Mouse (Mus musculus): Measurements from ENCODE around the gene Exoc7.

Gene Exoc7

GRCm38 (mm10) chr11:116297017-116297416, 10.0 kb downstream of the Exoc7 start:
- TF ChIP-seq GATA4 (IDR thresholded peaks at IDR 0.05; ENCODE audit: insufficient replicate concordance, low read length): no peak

DNA sequence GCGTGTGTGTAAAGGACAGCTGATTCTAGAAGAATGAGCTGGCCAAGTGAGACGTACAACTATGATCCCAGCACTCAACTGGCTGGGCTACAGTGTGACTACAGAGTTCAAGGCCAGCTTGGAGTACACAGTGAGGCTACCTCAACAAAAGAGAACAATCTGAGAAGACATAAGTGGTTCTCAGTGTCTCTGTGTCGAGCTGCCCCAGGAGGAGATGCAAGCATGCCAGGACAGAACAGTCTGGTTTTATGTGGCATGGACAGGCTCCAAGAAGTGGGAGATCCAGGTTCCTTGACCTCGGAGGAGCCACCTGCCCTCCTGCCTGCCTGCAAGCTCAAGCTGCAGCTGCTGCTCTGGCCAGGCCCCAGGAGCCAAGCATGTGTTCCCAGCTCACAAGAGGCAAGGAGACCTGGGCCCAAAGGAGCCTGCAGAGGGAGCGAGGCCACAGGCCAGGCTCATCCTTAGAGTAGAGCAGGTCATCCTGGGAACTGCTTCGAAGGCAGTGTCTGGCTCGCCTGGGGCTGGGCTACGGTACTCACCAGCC, 10.8 kb downstream of the Exoc7 start:
- TF ChIP-seq GATA4 (IDR thresholded peaks at IDR 0.05; ENCODE audit: insufficient replicate concordance, low read length): no peak

DNA sequence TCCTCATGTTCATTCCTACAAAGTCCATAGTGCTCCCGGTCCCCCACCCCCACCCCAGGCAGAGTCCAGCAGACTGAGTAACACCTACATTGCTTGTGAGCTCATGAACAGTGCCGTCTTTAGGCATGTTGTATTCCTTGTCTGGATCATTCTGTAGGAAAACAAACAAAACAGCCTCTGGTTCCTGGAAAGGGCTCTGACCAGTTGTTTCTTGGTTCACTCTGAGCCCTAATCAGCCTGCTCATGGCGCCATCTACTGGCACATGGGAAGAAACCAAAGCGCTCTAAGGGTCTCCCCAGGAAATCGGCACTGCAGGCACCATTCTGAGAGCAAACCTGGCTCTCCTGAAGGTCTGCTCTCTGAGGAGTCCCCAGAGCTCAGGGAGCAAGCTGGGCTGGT, 12.7 kb downstream of the Exoc7 start:
- no peak for TF ChIP-seq GATA4 (IDR thresholded peaks at IDR 0.05; ENCODE audit: insufficient replicate concordance, low read length)

DNA sequence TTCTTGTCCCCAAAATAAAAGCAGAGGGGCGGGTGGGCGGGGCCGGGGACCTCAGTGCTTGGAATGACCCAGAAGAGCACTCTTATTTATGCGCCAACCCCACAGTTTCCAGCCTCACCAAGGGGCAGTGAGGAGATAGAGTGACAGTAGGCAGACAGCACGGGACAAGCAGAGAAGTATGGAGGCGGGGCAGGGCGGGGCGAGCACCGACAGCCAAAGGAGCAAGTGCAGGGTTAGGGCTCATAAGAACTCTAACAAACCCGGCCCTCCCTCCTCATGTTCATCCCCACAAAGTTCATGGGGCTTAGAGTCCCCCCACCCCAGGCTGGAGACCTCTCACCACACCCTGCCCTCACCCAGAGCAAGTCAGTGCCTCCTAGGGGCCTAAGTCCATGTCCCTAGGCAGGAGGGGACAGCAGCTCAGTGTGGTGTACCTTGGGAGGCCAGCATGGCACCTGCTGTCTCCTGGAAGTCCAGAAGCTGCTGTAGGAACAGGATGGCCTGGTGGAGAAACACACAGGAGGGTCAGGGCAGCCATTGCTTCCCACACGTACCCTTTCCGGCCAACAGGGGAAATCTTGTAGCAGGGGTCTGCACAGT, 13.4 kb downstream of the Exoc7 start:
- no peak for TF ChIP-seq GATA4 (IDR thresholded peaks at IDR 0.05; ENCODE audit: insufficient replicate concordance, low read length)

- no peak for TF ChIP-seq GATA4 (IDR thresholded peaks at IDR 0.05; ENCODE audit: insufficient replicate concordance, low read length)
Observed at GRCm38 (mm10) chr11:116292401-116292800, 14.6 kb downstream of the Exoc7 start.

- peak; percentile 41; the same call in 1 of the 2 replicates for TF ChIP-seq GATA4 (IDR thresholded peaks at IDR 0.05; ENCODE audit: insufficient replicate concordance, low read length)
Observed at GRCm38 (mm10) chr11:116290556-116290955, 16.5 kb downstream of the Exoc7 start.

DNA sequence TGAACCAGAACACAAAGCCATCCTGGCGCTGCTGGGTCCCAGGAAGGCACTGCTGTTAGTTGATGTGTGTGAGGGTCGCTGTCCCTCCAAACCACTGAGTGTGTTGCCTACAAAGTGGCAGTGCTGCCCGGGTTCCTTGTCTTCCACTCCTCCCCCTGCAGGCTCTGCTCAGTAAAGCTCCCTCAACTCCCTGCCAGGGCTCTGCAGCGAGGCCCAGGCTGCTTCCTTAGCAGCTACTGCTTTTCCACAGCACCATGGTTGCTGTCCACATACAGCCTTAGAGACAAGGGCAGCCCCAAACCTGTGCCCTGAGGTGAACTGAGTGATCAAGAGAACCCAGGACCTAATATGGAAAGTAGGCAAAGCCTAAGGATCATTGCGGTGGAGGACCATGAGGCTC, 19.7 kb downstream of the Exoc7 start:
- no peak for TF ChIP-seq GATA4 (IDR thresholded peaks at IDR 0.05; ENCODE audit: insufficient replicate concordance, low read length)

DNA sequence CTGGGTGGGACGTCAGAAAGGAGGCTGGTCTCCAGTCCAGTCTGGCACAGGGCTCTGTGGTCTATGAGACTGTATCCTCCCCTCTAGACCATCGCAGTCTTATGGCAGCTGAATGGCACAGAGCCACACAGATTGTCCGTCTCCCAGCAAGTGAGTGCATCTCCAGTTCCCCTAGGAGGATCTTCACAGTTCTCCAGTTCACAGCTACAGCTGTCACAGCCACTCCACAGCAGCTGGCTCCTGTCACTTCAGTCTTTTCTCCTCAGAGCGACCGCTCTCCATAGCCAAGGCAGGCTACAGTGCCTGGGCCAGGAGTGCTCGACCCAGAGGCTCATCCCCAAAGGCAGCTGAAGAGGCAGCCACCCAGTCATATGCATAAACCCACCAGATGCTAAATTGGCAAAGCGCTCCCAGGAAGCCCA, 21.3 kb downstream of the Exoc7 start:
- no peak for TF ChIP-seq GATA4 (IDR thresholded peaks at IDR 0.05; ENCODE audit: insufficient replicate concordance, low read length)

- no peak for TF ChIP-seq GATA4 (IDR thresholded peaks at IDR 0.05; ENCODE audit: insufficient replicate concordance, low read length)
Observed at GRCm38 (mm10) chr11:116283982-116284381, 23.1 kb downstream of the Exoc7 start.

DNA sequence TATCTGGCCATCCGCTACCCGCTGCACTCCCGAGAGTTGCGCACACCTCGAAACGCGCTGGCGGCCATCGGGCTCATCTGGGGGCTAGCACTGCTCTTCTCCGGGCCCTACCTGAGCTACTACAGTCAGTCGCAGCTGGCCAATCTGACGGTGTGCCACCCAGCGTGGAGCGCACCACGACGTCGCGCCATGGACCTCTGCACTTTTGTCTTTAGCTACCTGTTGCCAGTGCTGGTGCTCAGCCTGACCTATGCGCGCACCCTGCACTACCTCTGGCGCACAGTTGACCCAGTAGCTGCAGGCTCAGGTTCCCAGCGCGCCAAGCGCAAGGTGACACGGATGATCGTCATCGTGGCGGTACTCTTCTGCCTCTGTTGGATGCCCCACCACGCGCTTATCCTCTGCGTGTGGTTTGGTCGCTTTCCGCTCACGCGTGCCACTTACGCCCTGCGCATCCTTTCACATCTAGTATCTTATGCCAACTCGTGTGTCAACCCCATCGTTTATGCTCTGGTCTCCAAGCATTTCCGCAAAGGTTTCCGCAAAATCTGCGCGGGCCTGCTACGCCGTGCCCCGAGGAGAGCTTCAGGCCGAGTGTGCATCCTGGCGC, 24.0 kb downstream of the Exoc7 start:
- no peak for TF ChIP-seq GATA4 (IDR thresholded peaks at IDR 0.05; ENCODE audit: insufficient replicate concordance, low read length)

- TF ChIP-seq GATA4 (IDR thresholded peaks at IDR 0.05; ENCODE audit: insufficient replicate concordance, low read length): no peak
Observed at GRCm38 (mm10) chr11:116282089-116282488, 24.9 kb downstream of the Exoc7 start.

DNA sequence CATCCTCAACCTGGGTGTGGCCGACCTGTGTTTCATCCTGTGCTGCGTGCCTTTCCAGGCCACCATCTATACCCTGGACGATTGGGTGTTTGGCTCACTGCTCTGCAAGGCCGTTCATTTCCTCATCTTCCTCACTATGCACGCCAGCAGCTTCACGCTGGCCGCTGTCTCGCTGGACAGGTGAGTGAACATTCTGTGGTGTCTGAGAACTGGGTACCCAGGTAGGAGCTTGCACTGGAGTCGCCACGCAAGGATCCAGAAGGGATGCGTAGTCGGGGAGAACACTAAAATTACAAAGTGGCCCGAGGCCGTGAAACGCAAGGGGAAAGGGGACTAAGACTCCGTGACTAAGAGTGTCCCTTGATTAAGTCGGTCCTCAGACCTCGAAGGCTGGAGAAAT, 25.4 kb downstream of the Exoc7 start:
- no peak for TF ChIP-seq GATA4 (IDR thresholded peaks at IDR 0.05; ENCODE audit: insufficient replicate concordance, low read length)

GRCm38 (mm10) chr11:116280751-116281663, 26.0 kb downstream of the Exoc7 start, which contains the start of gene Galr2:
TSS of gene Galr2 (plus strand) at chr11:116280939.
- no peak for TF ChIP-seq GATA4 (IDR thresholded peaks at IDR 0.05; ENCODE audit: insufficient replicate concordance, low read length)

DNA sequence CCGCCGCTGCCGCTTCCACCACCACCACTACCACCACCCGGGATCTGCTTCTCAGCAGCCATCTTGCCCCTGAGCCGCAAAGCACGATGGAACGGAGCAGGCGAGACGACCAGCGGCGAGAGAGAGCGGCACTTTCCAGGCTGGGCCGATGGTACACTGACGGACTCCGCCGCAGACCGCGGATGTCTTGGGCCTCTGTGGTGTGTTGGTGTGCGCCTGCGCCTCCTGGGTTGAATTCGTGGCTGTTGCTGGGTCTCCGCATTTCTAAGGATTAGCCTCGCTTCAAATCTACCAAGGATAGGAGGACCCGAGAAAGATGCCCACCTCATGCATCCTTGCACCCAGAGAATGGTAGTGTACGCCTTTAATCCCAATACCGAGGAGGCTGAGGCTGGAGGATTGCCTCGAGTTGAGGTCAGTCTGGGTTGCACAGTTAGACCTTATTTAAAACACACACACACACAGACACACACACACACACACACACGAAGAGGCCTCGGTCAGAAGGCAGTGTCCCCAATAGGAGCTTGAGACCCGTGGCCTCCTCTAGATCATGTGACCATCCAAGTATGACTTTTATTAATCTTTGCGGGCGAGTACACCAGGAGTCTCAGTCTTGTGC, 32.9 kb downstream of the Exoc7 start, which contains the start of gene Srp68:
Srp68 (minus strand) TSS at position 173 of the 622 bp plus-strand sequence.
- no peak for TF ChIP-seq GATA4 (IDR thresholded peaks at IDR 0.05; ENCODE audit: insufficient replicate concordance, low read length)

- no peak for TF ChIP-seq GATA4 (IDR thresholded peaks at IDR 0.05; ENCODE audit: insufficient replicate concordance, low read length)
Observed at GRCm38 (mm10) chr11:116273469-116274044, 33.5 kb downstream of the Exoc7 start.

Data from liver, adult (tissue).